Mouse (Mus musculus) G1E (cell line): ENCODE data around the gene Lmbr1. TPM values are rescaled to one million over a fixed set of nuclear protein-coding genes. Genes with fewer than 3 reads are reported as not detected.

Source experiments
- ATAC-seq: 2 replicates; pipeline ENCODE4 v1.8.0; 2016; ENCODE audit warnings: mild to moderate bottlenecking; ENCODE audit not compliant: insufficient number of reproducible peaks, poor library complexity, low FRiP score, severe bottlenecking; ENCODE audit errors: extremely low read depth
- DNase-seq: peaks from one replicate; pipeline ENCODE4 v3.0.0; 2012; ENCODE audit warnings: low spot score
- H3K27me3 ChIP-seq: 2 replicates; pipeline ENCODE4 v1.6.1; 2012; ENCODE audit warnings: mild to moderate bottlenecking, low read length, inconsistent platforms; ENCODE audit not compliant: insufficient read depth
- H3K36me3 ChIP-seq: replicated peaks from 2 replicates; pipeline ENCODE3; 2012; ENCODE audit warnings: mild to moderate bottlenecking, inconsistent platforms
- H3K4me1 ChIP-seq: 2 replicates; pipeline ENCODE4 v1.6.1; 2012; ENCODE audit warnings: low read depth, low read length, inconsistent platforms, mixed read lengths; ENCODE audit not compliant: insufficient read depth
- H3K4me3 ChIP-seq: 2 replicates; pipeline ENCODE4 v1.5.1; 2012; ENCODE audit warnings: low read depth, mild to moderate bottlenecking, inconsistent platforms, low read length, moderate library complexity, mixed read lengths
- H3K9me3 ChIP-seq: replicated peaks from 2 replicates; pipeline ENCODE4 v1.6.1; 2012; ENCODE audit warnings: inconsistent platforms
- CTCF ChIP-seq: IDR thresholded peaks from 2 replicates; pipeline ENCODE4 v1.5.1; 2012; ENCODE audit warnings: low read depth, low read length, inconsistent platforms, mixed read lengths
- GATA1 ChIP-seq: IDR thresholded peaks from 2 replicates; pipeline ENCODE4 v1.6.1; 2012; ENCODE audit warnings: borderline replicate concordance, low read length, inconsistent platforms, mixed read lengths
- GATA2 ChIP-seq: IDR thresholded peaks from 2 replicates; pipeline ENCODE4 v1.6.1; 2012; ENCODE audit warnings: low read depth, low read length, inconsistent platforms, borderline replicate concordance
- POLR2AphosphoS5 ChIP-seq: IDR thresholded peaks from 2 replicates; pipeline ENCODE4 v1.6.1; 2012; ENCODE audit warnings: low read depth, low read length, inconsistent platforms; ENCODE audit not compliant: insufficient replicate concordance
- TAL1 ChIP-seq: conservative IDR thresholded peaks from 2 replicates; pipeline ENCODE4 v1.6.1; 2012; ENCODE audit warnings: low read depth, low read length, inconsistent platforms, mixed read lengths
- polyA plus RNA-seq: library from polyadenylated mRNA; stranded (reverse); fragments of >175 nt; gene quantifications from 2 replicates; pipeline ENCODE4 v1.2.3, GENCODE M21; 2012
- total RNA-seq, 2 experiments: library from RNA; stranded (forward) in 1 of 2; stranded (reverse) in 1 of 2; fragments of 200-1000 nt in 1 of 2; fragments of >200 nt in 1 of 2; fragmentation: Nextera tagmentation in 1 of 2; gene quantifications; 2 replicates each; pipeline ENCODE4 v1.2.3; 2014 to 2017

Gene Lmbr1
- total and polyA plus RNA-seq, 3 experiments, result 2.4 to 10.0 (median 10.0) TPM

- no peaks in the 10 kb centered on the region for H3K27me3 ChIP-seq
- ATAC-seq (no peak), DNase-seq (no peak)
- no peaks in the 10 kb centered on the region for H3K9me3 ChIP-seq
- H3K4me3 ChIP-seq, result no peak overlapping the region
- no peak for TF ChIP-seq POLR2AphosphoS5
- TF ChIP-seq CTCF, result no peak
- no peak for TF ChIP-seq GATA2
- no peak for TF ChIP-seq GATA1
- no peak for TF ChIP-seq TAL1
- H3K36me3 ChIP-seq, result peaks cover 5% of the 10 kb centered on the region
- no peaks in the 10 kb centered on the region for H3K4me1 ChIP-seq
Observed at GRCm38 (mm10) chr5:29274746-29275145, 103.4 kb downstream of the Lmbr1 start.

- Histone ChIP-seq H3K27me3 (no peaks in the 10 kb centered on the region), H3K9me3 (no peaks in the 10 kb centered on the region), H3K4me3 (no peak overlapping the region), H3K4me1 (no peaks in the 10 kb centered on the region), H3K36me3 (peaks cover 5% of the 10 kb centered on the region)
- ATAC-seq, result no peak
- no peak for TF ChIP-seq TAL1
- no peak for TF ChIP-seq POLR2AphosphoS5
- TF ChIP-seq GATA1, result no peak
- TF ChIP-seq CTCF, result no peak
- no peak for TF ChIP-seq GATA2
- DNase-seq, result no peak
Observed at GRCm38 (mm10) chr5:29273426-29273825, 104.8 kb downstream of the Lmbr1 start.

GRCm38 (mm10) chr5:29270879-29271278 lies 107.3 kb downstream of the Lmbr1 start:
- no peak for TF ChIP-seq POLR2AphosphoS5
- TF ChIP-seq CTCF, result no peak
- no peak for TF ChIP-seq GATA2
- TF ChIP-seq TAL1, result no peak
- TF ChIP-seq GATA1, result no peak
- no peaks in the 10 kb centered on the region for H3K4me1 ChIP-seq
- H3K27me3 ChIP-seq, result no peaks in the 10 kb centered on the region
- H3K9me3 ChIP-seq, result no peaks in the 10 kb centered on the region
- no peak overlapping the region for H3K4me3 ChIP-seq
- no peak for ATAC-seq
- H3K36me3 ChIP-seq, result peaks cover 5% of the 10 kb centered on the region
- no peak for DNase-seq

- no peaks in the 10 kb centered on the region for H3K27me3 ChIP-seq
- DNase-seq (no peak), ATAC-seq (no peak)
- peaks cover 3% of the 10 kb centered on the region for H3K36me3 ChIP-seq
- TF ChIP-seq POLR2AphosphoS5 (no peak), GATA2 (no peak), CTCF (no peak), GATA1 (no peak), TAL1 (no peak)
- no peak overlapping the region for H3K4me3 ChIP-seq
- H3K4me1 ChIP-seq, result no peaks in the 10 kb centered on the region
- H3K9me3 ChIP-seq, result no peaks in the 10 kb centered on the region
Observed at GRCm38 (mm10) chr5:29253876-29254275, 124.3 kb downstream of the Lmbr1 start.

GRCm38 (mm10) chr5:29251496-29251873 lies 126.7 kb downstream of the Lmbr1 start:
- no peaks in the 10 kb centered on the region for H3K4me1 ChIP-seq
- H3K36me3 ChIP-seq, result no peaks in the 10 kb centered on the region
- no peak for DNase-seq
- H3K4me3 ChIP-seq, result no peak overlapping the region
- no peaks in the 10 kb centered on the region for H3K9me3 ChIP-seq
- ATAC-seq, result no peak
- TF ChIP-seq GATA2, result no peak
- TF ChIP-seq TAL1, result no peak
- no peak for TF ChIP-seq CTCF
- TF ChIP-seq POLR2AphosphoS5, result no peak
- no peak for TF ChIP-seq GATA1
- H3K27me3 ChIP-seq, result no peaks in the 10 kb centered on the region

GRCm38 (mm10) chr5:29250795-29251495 lies 127.2 kb downstream of the Lmbr1 start:
- H3K4me1 ChIP-seq, result no peaks in the 10 kb centered on the region
- DNase-seq, result no peak

More at GRCm38 (mm10) chr5:29250795-29251495, 127.2 kb downstream of the Lmbr1 start:
- Histone ChIP-seq H3K27me3 (no peaks in the 10 kb centered on the region), H3K4me3 (no peak overlapping the region), H3K36me3 (no peaks in the 10 kb centered on the region), H3K9me3 (no peaks in the 10 kb centered on the region)
- TF ChIP-seq GATA2, result no peak
- no peak for TF ChIP-seq TAL1
- TF ChIP-seq CTCF, result no peak
- TF ChIP-seq GATA1, result no peak
- no peak for TF ChIP-seq POLR2AphosphoS5
- ATAC-seq, result no peak
